Mouse (Mus musculus): ENCODE data around the gene Mettl21a. TPM values are rescaled to one million over a fixed set of nuclear protein-coding genes. Genes with fewer than 3 reads are reported as not detected.
"Not testable (repeated sequence)": the region's sequence is repeated elsewhere in the genome, so short reads cannot be mapped to it uniquely, and the experiment has no call there.

Gene Mettl21a
- polyA plus RNA-seq, 1 experiment from 2014 or later = 20.4 TPM

GRCm38 (mm10) chr1:64601242-64601842, 15.7 kb downstream of the Mettl21a start:
- no peak overlapping the region for H3K4me2 ChIP-seq (replicated peaks; ENCODE audit: low read depth, low read length)
- H3K36me3 ChIP-seq (ENCODE audit: control insufficient read depth, insufficient read depth, low read length) = peaks cover 21% of the 10 kb centered on the region; the same call in 1 of the 2 replicates
- no peaks in the 10 kb centered on the region for H3K27me3 ChIP-seq (ENCODE audit: control insufficient read depth, insufficient read depth, low read length)
- no peak for ATAC-seq (ENCODE audit: low FRiP score, low TSS enrichment)
- WGBS = 72% methylated on average over 6 of the region's 6 CpGs
- H3K4me3 ChIP-seq (ENCODE audit: low read length) = no peak overlapping the region
- no peaks in the 10 kb centered on the region for H3K9me3 ChIP-seq (ENCODE audit: control insufficient read depth, low read length)
- H3K9ac ChIP-seq (ENCODE audit: low read depth, low read length) = no peak overlapping the region
- H3K4me1 ChIP-seq (ENCODE audit: control insufficient read depth, insufficient read depth, low read length) = 0 out of 2 replicates have a peak, but pooled peaks cover 3% of the 10 kb centered on the region
- H3K27ac ChIP-seq (ENCODE audit: low read depth, low read length) = no peak overlapping the region

GRCm38 (mm10) chr1:64600413-64601077, 16.5 kb downstream of the Mettl21a start:
- H3K9me3 ChIP-seq (ENCODE audit: control insufficient read depth, low read length) = no peaks in the 10 kb centered on the region
- no peak overlapping the region for H3K4me2 ChIP-seq (replicated peaks; ENCODE audit: low read depth, low read length)
- H3K4me1 ChIP-seq (ENCODE audit: control insufficient read depth, insufficient read depth, low read length) = 0 out of 2 replicates have a peak, but pooled peaks cover 3% of the 10 kb centered on the region
- no peak overlapping the region for H3K27ac ChIP-seq (ENCODE audit: low read depth, low read length)
- 88% methylated on average over 7 of the region's 7 CpGs for WGBS
- H3K27me3 ChIP-seq (ENCODE audit: control insufficient read depth, insufficient read depth, low read length) = no peaks in the 10 kb centered on the region
- H3K4me3 ChIP-seq (ENCODE audit: low read length) = no peak overlapping the region
- H3K36me3 ChIP-seq (ENCODE audit: control insufficient read depth, insufficient read depth, low read length) = peaks cover 18% of the 10 kb centered on the region; the same call in 1 of the 2 replicates
- H3K9ac ChIP-seq (ENCODE audit: low read depth, low read length) = no peak overlapping the region
- ATAC-seq (ENCODE audit: low FRiP score, low TSS enrichment) = no peak

GRCm38 (mm10) chr1:64598926-64599325, 18.1 kb downstream of the Mettl21a start:
- peaks cover 15% of the 10 kb centered on the region; the same call in 1 of the 2 replicates for H3K36me3 ChIP-seq (ENCODE audit: control insufficient read depth, insufficient read depth, low read length)
- 0 out of 2 replicates have a peak, but pooled peaks cover 3% of the 10 kb centered on the region for H3K4me1 ChIP-seq (ENCODE audit: control insufficient read depth, insufficient read depth, low read length)
- H3K9me3 ChIP-seq (ENCODE audit: control insufficient read depth, low read length) = no peaks in the 10 kb centered on the region
- H3K27me3 ChIP-seq (ENCODE audit: control insufficient read depth, insufficient read depth, low read length) = no peaks in the 10 kb centered on the region
- no peak for ATAC-seq (ENCODE audit: low FRiP score, low TSS enrichment)
- WGBS = 60% methylated on average over 5 of the region's 5 CpGs
- no peak overlapping the region for H3K4me2 ChIP-seq (replicated peaks; ENCODE audit: low read depth, low read length)
- H3K4me3 ChIP-seq (ENCODE audit: low read length) = no peak overlapping the region
- H3K27ac ChIP-seq (ENCODE audit: low read depth, low read length) = no peak overlapping the region
- no peak overlapping the region for H3K9ac ChIP-seq (ENCODE audit: low read depth, low read length)

- ATAC-seq (ENCODE audit: low FRiP score, low TSS enrichment) = no peak
- Histone ChIP-seq H3K4me1 (ENCODE audit: control insufficient read depth, insufficient read depth, low read length) (no peaks in the 10 kb centered on the region), H3K4me2 (replicated peaks; ENCODE audit: low read depth, low read length) (no peak overlapping the region), H3K4me3 (ENCODE audit: low read length) (no peak overlapping the region), H3K9me3 (ENCODE audit: control insufficient read depth, low read length) (no peaks in the 10 kb centered on the region), H3K27me3 (ENCODE audit: control insufficient read depth, insufficient read depth, low read length) (no peaks in the 10 kb centered on the region), H3K36me3 (ENCODE audit: control insufficient read depth, insufficient read depth, low read length) (peaks cover 55% of the 10 kb centered on the region), H3K27ac (ENCODE audit: low read depth, low read length) (no peak overlapping the region), H3K9ac (ENCODE audit: low read depth, low read length) (no peak overlapping the region)
- WGBS = 88% methylated on average over 3 of the region's 3 CpGs
These were observed 38.2 kb downstream of the Mettl21a start for GRCm38 (mm10) chr1:64578801-64579200.

- WGBS = 48% methylated on average over 9 of the region's 9 CpGs
- peaks cover 55% of the 10 kb centered on the region for H3K36me3 ChIP-seq (ENCODE audit: control insufficient read depth, insufficient read depth, low read length)
- not testable (repeated sequence) for H3K9ac ChIP-seq (ENCODE audit: low read depth, low read length)
These were observed 39.1 kb downstream of the Mettl21a start for GRCm38 (mm10) chr1:64577911-64578310.

GRCm38 (mm10) chr1:64576732-64577131, 40.3 kb downstream of the Mettl21a start:
- Histone ChIP-seq H3K4me3 (ENCODE audit: low read length) (no peak overlapping the region), H3K36me3 (ENCODE audit: control insufficient read depth, insufficient read depth, low read length) (peaks cover 54% of the 10 kb centered on the region), H3K9me3 (ENCODE audit: control insufficient read depth, low read length) (no peaks in the 10 kb centered on the region), H3K27me3 (ENCODE audit: control insufficient read depth, insufficient read depth, low read length) (no peaks in the 10 kb centered on the region), H3K4me1 (ENCODE audit: control insufficient read depth, insufficient read depth, low read length) (no peaks in the 10 kb centered on the region), H3K4me2 (replicated peaks; ENCODE audit: low read depth, low read length) (no peak overlapping the region), H3K9ac (ENCODE audit: low read depth, low read length) (no peak overlapping the region), H3K27ac (ENCODE audit: low read depth, low read length) (no peak overlapping the region)
- ATAC-seq (ENCODE audit: low FRiP score, low TSS enrichment) = no peak
- 78% methylated on average over 2 of the region's 2 CpGs for WGBS

More at GRCm38 (mm10) chr1:64577911-64578310, 39.1 kb downstream of the Mettl21a start:
- H3K27me3 ChIP-seq (ENCODE audit: control insufficient read depth, insufficient read depth, low read length); ATAC-seq (ENCODE audit: low FRiP score, low TSS enrichment); H3K4me2 ChIP-seq (replicated peaks; ENCODE audit: low read depth, low read length); H3K9me3 ChIP-seq (ENCODE audit: control insufficient read depth, low read length); H3K4me3 ChIP-seq (ENCODE audit: low read length); H3K4me1 ChIP-seq (ENCODE audit: control insufficient read depth, insufficient read depth, low read length); H3K27ac ChIP-seq (ENCODE audit: low read depth, low read length): not testable (repeated sequence)

- Histone ChIP-seq H3K36me3 (ENCODE audit: control insufficient read depth, insufficient read depth, low read length) (peaks cover 50% of the 10 kb centered on the region), H3K4me2 (replicated peaks; ENCODE audit: low read depth, low read length) (no peak overlapping the region), H3K4me3 (ENCODE audit: low read length) (no peak overlapping the region), H3K4me1 (ENCODE audit: control insufficient read depth, insufficient read depth, low read length) (no peaks in the 10 kb centered on the region), H3K27ac (ENCODE audit: low read depth, low read length) (no peak overlapping the region), H3K27me3 (ENCODE audit: control insufficient read depth, insufficient read depth, low read length) (no peaks in the 10 kb centered on the region), H3K9me3 (ENCODE audit: control insufficient read depth, low read length) (no peaks in the 10 kb centered on the region), H3K9ac (ENCODE audit: low read depth, low read length) (no peak overlapping the region)
- 92% methylated on average over 7 of the region's 7 CpGs for WGBS
- ATAC-seq (ENCODE audit: low FRiP score, low TSS enrichment) = no peak
These were observed 41.0 kb downstream of the Mettl21a start for GRCm38 (mm10) chr1:64576022-64576421.

GRCm38 (mm10) chr1:64568206-64568605, 48.8 kb downstream of the Mettl21a start:
- Histone ChIP-seq H3K4me3 (ENCODE audit: low read length) (no peak overlapping the region), H3K27me3 (ENCODE audit: control insufficient read depth, insufficient read depth, low read length) (no peaks in the 10 kb centered on the region), H3K27ac (ENCODE audit: low read depth, low read length) (no peak overlapping the region), H3K36me3 (ENCODE audit: control insufficient read depth, insufficient read depth, low read length) (peaks cover 39% of the 10 kb centered on the region), H3K4me2 (replicated peaks; ENCODE audit: low read depth, low read length) (no peak overlapping the region), H3K9ac (ENCODE audit: low read depth, low read length) (no peak overlapping the region), H3K9me3 (ENCODE audit: control insufficient read depth, low read length) (no peaks in the 10 kb centered on the region), H3K4me1 (ENCODE audit: control insufficient read depth, insufficient read depth, low read length) (no peaks in the 10 kb centered on the region)
- no peak for ATAC-seq (ENCODE audit: low FRiP score, low TSS enrichment)

- no peaks in the 10 kb centered on the region for H3K4me1 ChIP-seq (ENCODE audit: control insufficient read depth, insufficient read depth, low read length)
- no peak for ATAC-seq (ENCODE audit: low FRiP score, low TSS enrichment)
- no peak overlapping the region for H3K4me2 ChIP-seq (replicated peaks; ENCODE audit: low read depth, low read length)
- 91% methylated on average over 3 of the region's 3 CpGs for WGBS
- H3K4me3 ChIP-seq (ENCODE audit: low read length) = no peak overlapping the region
- no peaks in the 10 kb centered on the region for H3K27me3 ChIP-seq (ENCODE audit: control insufficient read depth, insufficient read depth, low read length)
- no peaks in the 10 kb centered on the region for H3K9me3 ChIP-seq (ENCODE audit: control insufficient read depth, low read length)
- peaks cover 39% of the 10 kb centered on the region for H3K36me3 ChIP-seq (ENCODE audit: control insufficient read depth, insufficient read depth, low read length)
- H3K9ac ChIP-seq (ENCODE audit: low read depth, low read length) = no peak overlapping the region
- no peak overlapping the region for H3K27ac ChIP-seq (ENCODE audit: low read depth, low read length)
These were observed 56.9 kb downstream of the Mettl21a start for GRCm38 (mm10) chr1:64560105-64560504.

All from kidney, embryonic 14.5 days (tissue).